Mouse (Mus musculus): ENCODE measurements around the gene Uqcrfs1. TPM values are rescaled to one million over a fixed set of nuclear protein-coding genes. Genes with fewer than 3 reads are reported as not detected.

Uqcrfs1 gene
- 277 TPM for polyA plus RNA-seq (2021)

DNA sequence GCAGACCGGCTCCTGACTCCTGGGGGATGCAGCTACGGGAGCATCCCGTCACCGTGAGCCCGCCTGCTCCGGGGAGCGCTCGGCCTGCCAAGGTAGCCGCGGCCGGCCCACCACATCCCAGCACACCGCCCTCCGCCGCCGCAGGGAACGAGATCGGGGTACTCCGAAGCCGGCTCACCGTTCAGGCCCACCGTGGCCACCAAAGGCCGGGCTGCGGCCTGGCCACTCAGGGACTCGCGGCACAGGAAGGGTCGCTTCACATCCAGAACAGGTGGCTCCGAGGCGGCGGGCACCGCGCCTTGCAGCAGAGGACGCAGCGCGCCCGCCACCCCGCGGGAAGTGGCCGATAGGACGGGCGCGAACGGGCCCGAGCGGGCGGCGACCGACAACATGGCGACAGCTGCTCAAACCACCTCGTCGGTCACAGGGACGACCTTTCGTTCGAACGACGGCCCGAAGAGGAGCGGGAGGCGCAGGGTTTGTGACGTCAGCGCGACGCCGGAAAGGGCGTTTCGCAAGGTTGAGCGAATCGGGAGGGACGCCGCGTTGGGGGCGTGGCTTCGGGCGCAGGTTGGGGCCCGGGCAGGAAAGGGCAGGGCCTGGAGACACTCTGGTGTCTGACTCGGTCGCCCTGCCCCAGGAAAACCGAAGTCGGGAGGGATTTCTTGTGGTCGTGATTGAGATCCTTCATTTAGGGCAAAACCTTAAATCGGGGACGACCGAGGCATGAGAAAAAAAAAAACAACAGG is at the start of gene Uqcrfs1:
Gene Uqcrfs1 (minus strand): TSS at position 507 of the 749 bp plus-strand sequence.
- H3K27me3 ChIP-seq, result peaks cover 2% of the 10 kb centered on the region
- CTCF ChIA-PET, result no interaction called here
- DNase-seq (ENCODE audit: low read depth, low spot score) (peak; percentile 76), ATAC-seq (peak; percentile 85)
- no peak for TF ChIP-seq CTCF (IDR thresholded peaks at IDR 0.05)
- POLR2A ChIA-PET, result interaction anchor here (0.6 kb wide), 2 partner anchors 18 to 1086 kb away, joined by 3 to 5 read pairs; no protein-coding TSS in a partner anchor
- in situ Hi-C loops (cut with MboI; ENCODE audit: low pct_unique_long_range_greater_than_20kb), result loop anchor here (25.0 kb wide), 1 partner anchor 683 kb away; the partner anchor contains the start of gene Cdkal1

DNA sequence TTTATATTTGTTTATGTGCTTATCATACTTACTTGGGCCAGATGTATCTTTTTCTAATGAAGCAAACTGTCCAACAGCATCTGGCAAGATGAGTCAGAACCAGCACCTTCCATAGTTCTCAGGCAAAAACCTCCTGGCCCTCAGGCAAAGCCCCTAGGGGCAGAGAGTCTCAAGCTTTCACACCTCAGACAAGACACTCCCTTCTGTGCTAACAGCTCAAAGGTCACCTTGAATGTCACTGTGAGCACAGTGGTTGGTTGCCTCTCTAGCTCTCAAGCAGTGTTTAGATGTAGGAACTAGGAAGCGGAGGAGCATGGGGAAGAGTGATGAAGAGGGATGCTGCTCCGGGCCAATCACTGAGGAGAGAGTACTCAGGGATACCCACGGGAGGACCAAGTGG is 40.6 kb upstream of the Uqcrfs1 start:
- ATAC-seq (no peak), DNase-seq (ENCODE audit: low read depth, low spot score) (no peak)
- CTCF ChIA-PET, result interaction anchor here (1.0 kb wide), 1 partner anchor 19 kb away, joined by 3 read pairs; no protein-coding TSS in a partner anchor
- H3K27me3 ChIP-seq, result peaks cover 8% of the 10 kb centered on the region
- POLR2A ChIA-PET, result interaction anchor here (0.6 kb wide), 1 partner anchor 251 kb away, joined by 3 read pairs; no protein-coding TSS in a partner anchor
- in situ Hi-C loops (cut with MboI; ENCODE audit: low pct_unique_long_range_greater_than_20kb), result no loop called here
- TF ChIP-seq CTCF (IDR thresholded peaks at IDR 0.05), result no peak

DNA sequence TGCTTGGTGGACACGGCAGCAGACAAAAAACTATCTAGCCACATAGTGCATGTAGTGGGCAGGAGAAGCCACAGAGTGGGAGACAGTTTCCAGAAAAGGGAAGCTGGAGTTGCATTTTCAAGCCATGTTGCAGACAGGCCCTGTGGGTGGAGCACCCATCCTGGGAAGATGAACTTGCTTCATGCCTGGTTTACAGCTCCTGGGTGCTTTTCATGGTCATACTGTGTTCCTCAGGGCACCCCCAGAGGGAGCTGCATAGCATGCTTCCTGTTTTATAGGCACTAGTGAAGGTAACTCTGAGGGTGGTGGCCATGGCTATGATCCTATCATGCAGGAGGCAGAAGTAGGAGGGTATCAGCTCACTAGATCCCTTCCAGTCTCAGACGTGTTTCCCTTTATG is 37.4 kb upstream of the Uqcrfs1 start:
- ChIA-PET POLR2A (interaction anchor here (0.9 kb wide), 1 partner anchor 400 kb away, joined by 3 read pairs; no protein-coding TSS in a partner anchor), CTCF (no interaction called here)
- TF ChIP-seq CTCF (IDR thresholded peaks at IDR 0.05), result peak; percentile 19
- ATAC-seq (no peak), DNase-seq (ENCODE audit: low read depth, low spot score) (no peak)
- in situ Hi-C loops (cut with MboI; ENCODE audit: low pct_unique_long_range_greater_than_20kb), result no loop called here
- peaks cover 4% of the 10 kb centered on the region for H3K27me3 ChIP-seq

DNA sequence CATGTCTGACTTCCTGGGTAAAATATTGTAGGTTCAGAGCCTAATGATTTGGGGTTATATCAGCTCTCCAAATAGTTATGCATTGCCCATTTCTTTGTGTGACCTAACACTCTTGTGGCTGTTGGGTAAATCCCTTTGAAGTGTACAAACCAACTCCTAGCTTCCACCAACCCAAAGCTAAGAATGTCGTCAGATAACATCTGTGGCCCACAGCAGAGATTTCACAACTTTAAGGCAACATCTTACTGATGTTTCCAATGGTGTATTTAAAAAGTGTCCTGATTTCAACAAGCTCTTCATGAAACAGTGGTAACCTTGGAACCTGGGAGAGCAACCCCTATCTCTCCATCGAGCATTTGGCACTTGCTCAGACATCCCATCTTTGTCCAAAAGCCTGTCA is 33.6 kb upstream of the Uqcrfs1 start:
- DNase-seq (ENCODE audit: low read depth, low spot score) (no peak), ATAC-seq (no peak)
- CTCF ChIA-PET, result interaction anchor here (1.0 kb wide), 1 partner anchor 10 kb away, joined by 3 read pairs; no protein-coding TSS in a partner anchor
- in situ Hi-C loops (cut with MboI; ENCODE audit: low pct_unique_long_range_greater_than_20kb), result no loop called here
- TF ChIP-seq CTCF (IDR thresholded peaks at IDR 0.05), result no peak
- POLR2A ChIA-PET, result interaction anchor here (1.1 kb wide), 1 partner anchor 9 kb away, joined by 3 read pairs; no protein-coding TSS in a partner anchor
- H3K27me3 ChIP-seq, result peaks cover 7% of the 10 kb centered on the region

DNA sequence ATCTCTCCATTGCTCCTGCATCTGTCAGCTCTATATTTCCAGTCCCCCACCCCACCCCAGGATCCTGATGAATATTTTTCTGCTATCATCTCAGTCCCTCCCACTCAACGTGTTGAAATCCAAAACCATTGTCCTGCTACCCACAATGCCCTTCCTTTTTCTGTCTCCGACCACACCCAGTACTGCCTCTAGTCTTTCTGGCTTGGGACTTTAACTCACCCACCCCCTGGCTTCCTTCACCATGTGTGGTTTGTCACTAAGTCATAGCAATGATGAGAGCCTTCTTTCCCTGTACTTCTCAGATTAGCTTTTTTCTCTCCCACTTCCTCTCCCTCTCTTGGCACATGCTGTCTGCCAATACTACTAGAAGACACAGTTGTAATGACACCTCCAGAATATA is 31.7 kb upstream of the Uqcrfs1 start:
- peaks cover 7% of the 10 kb centered on the region for H3K27me3 ChIP-seq
- ATAC-seq, result no peak
- in situ Hi-C loops (cut with MboI; ENCODE audit: low pct_unique_long_range_greater_than_20kb), result no loop called here
- ChIA-PET POLR2A (no interaction called here), CTCF (interaction anchor here (1.2 to 1.9 kb wide), 2 partner anchors 10 to 27 kb away, joined by 3 to 5 read pairs; no protein-coding TSS in a partner anchor)
- no peak for DNase-seq (ENCODE audit: low read depth, low spot score)
- no peak for TF ChIP-seq CTCF (IDR thresholded peaks at IDR 0.05)

DNA sequence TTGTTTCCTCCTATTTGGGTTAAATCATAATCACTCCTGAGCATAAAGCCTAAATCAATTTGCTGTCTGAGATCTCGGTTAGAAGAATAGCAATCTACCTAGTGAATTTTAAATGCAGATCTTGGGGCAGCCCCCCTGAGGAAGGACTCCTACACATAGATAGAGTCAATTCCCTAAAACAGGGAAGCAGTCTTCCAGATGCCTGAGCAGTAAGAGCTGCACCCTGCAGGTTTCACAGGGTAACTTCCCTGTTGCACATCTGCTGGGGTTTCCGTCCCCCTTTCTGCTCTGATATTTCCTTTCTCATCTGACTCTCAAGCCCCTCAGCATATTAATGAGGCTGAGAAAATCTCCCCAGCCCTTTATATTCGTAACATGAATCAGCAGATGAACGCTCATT is 27.8 kb upstream of the Uqcrfs1 start:
- POLR2A ChIA-PET, result no interaction called here
- peaks cover 3% of the 10 kb centered on the region for H3K27me3 ChIP-seq
- CTCF ChIA-PET, result no interaction called here
- in situ Hi-C loops (cut with MboI; ENCODE audit: low pct_unique_long_range_greater_than_20kb), result no loop called here
- TF ChIP-seq CTCF (IDR thresholded peaks at IDR 0.05), result no peak
- DNase-seq (ENCODE audit: low read depth, low spot score) (no peak), ATAC-seq (no peak)

DNA sequence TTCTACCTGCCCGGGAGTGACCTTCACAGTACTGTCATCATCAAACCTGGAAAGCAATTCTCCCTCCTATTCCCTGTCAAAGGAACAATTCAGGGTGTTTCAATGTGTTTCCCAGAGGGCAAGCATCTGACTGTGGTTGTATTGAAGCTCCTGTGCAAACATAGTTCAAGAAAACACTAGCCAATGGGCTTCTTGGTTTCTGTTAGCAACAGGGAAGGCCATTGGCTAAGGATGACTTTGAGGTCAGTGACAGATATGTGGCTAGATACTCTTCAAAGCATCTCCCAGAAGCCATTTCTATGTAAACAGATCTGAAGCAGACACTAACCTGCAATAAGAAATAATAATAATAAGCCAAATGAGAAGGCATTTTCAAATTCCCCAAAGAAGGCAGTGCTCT is 25.0 kb upstream of the Uqcrfs1 start:
- no peaks in the 10 kb centered on the region for H3K27me3 ChIP-seq
- ATAC-seq (no peak), DNase-seq (ENCODE audit: low read depth, low spot score) (no peak)
- in situ Hi-C loops (cut with MboI; ENCODE audit: low pct_unique_long_range_greater_than_20kb), result no loop called here
- no peak for TF ChIP-seq CTCF (IDR thresholded peaks at IDR 0.05)
- ChIA-PET CTCF (no interaction called here), POLR2A (interaction anchor here (1.2 kb wide), 1 partner anchor 9 kb away, joined by 3 read pairs; no protein-coding TSS in a partner anchor)

DNA sequence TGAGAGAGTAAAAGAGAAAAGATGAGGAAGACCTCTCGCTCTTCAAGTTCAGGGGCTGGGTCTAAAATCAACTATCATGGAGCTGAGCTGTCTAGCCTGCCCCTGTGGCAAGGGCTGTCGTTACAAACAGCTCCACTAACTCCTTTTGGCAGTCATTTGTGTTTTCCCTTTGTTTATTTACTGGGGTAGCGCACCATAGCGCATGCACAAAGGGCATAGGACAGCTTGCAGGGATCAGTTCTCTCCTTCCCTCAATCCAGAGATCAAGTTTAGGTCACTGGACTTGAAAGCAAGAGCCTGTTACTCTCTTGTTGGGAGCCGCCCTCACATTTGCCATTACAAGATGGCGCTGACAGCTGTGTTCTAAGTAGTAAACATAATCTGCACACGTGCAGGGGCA is 22.4 kb upstream of the Uqcrfs1 start:
- H3K27me3 ChIP-seq, result no peaks in the 10 kb centered on the region
- ChIA-PET CTCF (interaction anchor here (1.4 to 1.9 kb wide), 5 partner anchors 10 to 414 kb away, joined by 3 to 10 read pairs (median 5); no protein-coding TSS in a partner anchor), POLR2A (no interaction called here)
- no peak for TF ChIP-seq CTCF (IDR thresholded peaks at IDR 0.05)
- DNase-seq (ENCODE audit: low read depth, low spot score), result no peak
- in situ Hi-C loops (cut with MboI; ENCODE audit: low pct_unique_long_range_greater_than_20kb), result loop anchor here (10.0 kb wide), 1 partner anchor 317 kb away; no protein-coding TSS in a partner anchor
- no peak for ATAC-seq

DNA sequence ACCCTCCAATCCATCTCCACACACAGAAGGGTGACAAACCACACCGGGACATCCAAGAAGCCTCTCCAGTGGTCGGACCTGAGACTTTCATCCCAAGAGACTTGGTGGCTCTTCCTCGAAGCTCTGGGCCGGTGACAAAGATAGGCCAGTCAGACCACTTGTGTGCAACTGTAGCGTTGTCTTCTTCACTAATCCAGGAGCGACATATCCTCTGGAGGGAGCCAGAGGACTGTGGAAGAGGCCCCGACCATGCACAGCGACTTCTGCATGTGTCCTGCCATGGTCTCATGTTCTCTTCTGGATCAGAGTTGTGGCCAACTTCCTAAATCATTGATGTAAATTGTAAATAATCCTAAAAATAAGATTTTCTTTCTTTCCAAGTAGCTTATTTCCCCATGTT is 21.6 kb upstream of the Uqcrfs1 start:
- peaks cover under 1% of the 10 kb centered on the region for H3K27me3 ChIP-seq
- ATAC-seq (peak; percentile 17), DNase-seq (ENCODE audit: low read depth, low spot score) (no peak)
- in situ Hi-C loops (cut with MboI; ENCODE audit: low pct_unique_long_range_greater_than_20kb), result loop anchor here (10.0 kb wide), 1 partner anchor 318 kb away; no protein-coding TSS in a partner anchor
- ChIA-PET POLR2A (no interaction called here), CTCF (interaction anchor here (0.9 to 1.9 kb wide), 7 partner anchors 9 to 415 kb away, joined by 3 to 10 read pairs (median 5); no protein-coding TSS in a partner anchor)
- peak; percentile 80 for TF ChIP-seq CTCF (IDR thresholded peaks at IDR 0.05)

DNA sequence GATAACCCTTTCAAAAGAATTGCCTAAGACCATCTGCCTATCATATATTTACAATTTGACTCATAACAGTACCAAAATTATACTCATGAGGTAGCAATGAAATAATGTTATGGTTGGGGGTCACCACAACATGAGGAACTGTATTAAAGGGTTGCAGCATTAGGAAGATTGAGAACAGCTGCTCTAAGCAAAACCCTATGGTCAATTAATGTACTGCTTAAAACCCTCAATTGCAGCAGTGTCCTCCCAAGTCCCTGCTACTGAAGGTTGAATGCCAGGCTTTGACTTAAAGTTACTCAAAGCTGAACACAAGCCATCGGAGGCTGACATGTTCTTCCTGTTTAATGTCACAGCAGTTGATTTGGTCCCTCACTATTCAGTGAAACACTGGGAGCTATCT is 15.4 kb upstream of the Uqcrfs1 start:
- ATAC-seq, result no peak
- no peak for DNase-seq (ENCODE audit: low read depth, low spot score)
- ChIA-PET CTCF (no interaction called here), POLR2A (no interaction called here)
- in situ Hi-C loops (cut with MboI; ENCODE audit: low pct_unique_long_range_greater_than_20kb), result loop anchor here (10.0 kb wide), 1 partner anchor 324 kb away; no protein-coding TSS in a partner anchor
- no peak for TF ChIP-seq CTCF (IDR thresholded peaks at IDR 0.05)
- peaks cover 25% of the 10 kb centered on the region for H3K27me3 ChIP-seq

DNA sequence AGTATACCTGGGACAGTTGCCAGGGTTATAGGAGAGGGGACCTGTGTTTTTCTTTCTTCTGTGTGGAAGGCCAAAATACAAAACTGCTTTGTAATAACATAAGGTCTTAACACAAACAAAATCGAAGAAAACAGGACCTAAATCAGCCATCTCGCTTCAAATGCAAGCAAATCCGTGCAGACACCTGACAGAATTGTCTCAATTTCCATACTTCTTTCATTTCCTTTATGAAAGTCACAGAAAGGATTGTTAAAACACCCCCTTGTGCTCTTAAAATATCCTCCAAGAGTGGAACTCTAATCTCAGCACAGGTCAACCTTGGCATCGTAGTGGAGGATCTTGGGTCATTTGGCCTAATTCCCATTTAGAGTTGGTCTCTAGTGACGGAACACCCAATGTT is 14.9 kb upstream of the Uqcrfs1 start:
- in situ Hi-C loops (cut with MboI; ENCODE audit: low pct_unique_long_range_greater_than_20kb), result loop anchor here (10.0 kb wide), 1 partner anchor 325 kb away; no protein-coding TSS in a partner anchor
- ChIA-PET POLR2A (no interaction called here), CTCF (no interaction called here)
- H3K27me3 ChIP-seq, result peaks cover 26% of the 10 kb centered on the region
- ATAC-seq (no peak), DNase-seq (ENCODE audit: low read depth, low spot score) (no peak)
- no peak for TF ChIP-seq CTCF (IDR thresholded peaks at IDR 0.05)

Data from Patski (cell line).